ENCODE assay signal across 11 mouse cellular contexts in genomic region chr11:51551253-51551652, GRCm38 (mm10). TPM values are rescaled to one million over a fixed set of nuclear protein-coding genes. Genes with fewer than 3 reads are reported as not detected.
DNase-seq lines count a peak whose midpoint lies in the region; ATAC-seq lines count a peak whose summit lies in the region.
"Had no signal": no experiment of that assay in that cellular context is flagged by ENCODE, and none has a peak within 500 bp of the region (broad histone marks: within the 10 kb centered on the region; RNA-seq: fewer than 3 reads in every experiment).

No protein-coding gene starts in this region.

- peak overlapping the region; percentile 54; the same call in 1 of the 2 replicates for H3K27ac ChIP-seq in embryonic facial prominence, embryonic 12.5 days
- no peak overlapping the region for H3K27ac ChIP-seq in embryonic facial prominence, embryonic 10.5 days (replicated peaks)
- H3K27ac ChIP-seq in intestine, embryonic 16.5 days (ENCODE audit: low read length), result no peak overlapping the region
- H3K27ac ChIP-seq in lung, embryonic 16.5 days (ENCODE audit: low read length), result peak overlapping the region; percentile 65
- no peak overlapping the region for H3K27ac ChIP-seq in forebrain, embryonic 10.5 days
- H3K27ac ChIP-seq: forebrain, embryonic 13.5 days; neural tube, embryonic 12.5 days had no signal

- no peak overlapping the region for H3K9ac ChIP-seq in embryonic facial prominence, embryonic 12.5 days
- H3K9ac ChIP-seq in intestine, embryonic 16.5 days (ENCODE audit: low read depth, low read length), result no peak overlapping the region
- H3K9ac ChIP-seq in lung, embryonic 16.5 days (ENCODE audit: low read length), result peak overlapping the region; percentile 8; the same call in 1 of the 2 replicates
- H3K9ac ChIP-seq: forebrain, embryonic 13.5 days; neural tube, embryonic 12.5 days had no signal

- no peak overlapping the region for H3K4me2 ChIP-seq in embryonic facial prominence, embryonic 12.5 days (replicated peaks)
- H3K4me2 ChIP-seq in intestine, embryonic 16.5 days (ENCODE audit: low read depth, low read length), result no peak overlapping the region
- H3K4me2 ChIP-seq in lung, embryonic 16.5 days (ENCODE audit: low read depth, low read length), result no peak overlapping the region
- H3K4me2 ChIP-seq: forebrain, embryonic 13.5 days; neural tube, embryonic 12.5 days had no signal

- DNase-seq in embryonic facial prominence, embryonic 10.5 days (ENCODE audit: low spot score), result no peak
- DNase-seq in 416B (ENCODE audit: low read depth), result peak; percentile 88
- DNase-seq in gastrocnemius, adult 18-20 months (ENCODE audit: low spot score), result no peak
- no peak for DNase-seq in cerebellum, adult 9-10 months
- no peak for DNase-seq in forebrain, embryonic 10.5 days (ENCODE audit: extremely low spot score, low spot score)
- DNase-seq: layer of hippocampus, adult 9-11 months had no signal

- ATAC-seq in embryonic facial prominence, embryonic 12.5 days (ENCODE audit: insufficient number of reproducible peaks, insufficient read depth, low FRiP score, low TSS enrichment), result no peak
- ATAC-seq in intestine, embryonic 16.5 days, result peak; percentile 52; the same call in 1 of the 2 replicates
- ATAC-seq in lung, embryonic 16.5 days (ENCODE audit: low read depth), result peak; percentile 91
- ATAC-seq: forebrain, embryonic 13.5 days had no signal

- no peaks in the 10 kb centered on the region for H3K36me3 ChIP-seq in embryonic facial prominence, embryonic 12.5 days
- H3K36me3 ChIP-seq in embryonic facial prominence, embryonic 10.5 days (replicated peaks), result no peaks in the 10 kb centered on the region
- H3K36me3 ChIP-seq in intestine, embryonic 16.5 days (ENCODE audit: control insufficient read depth, insufficient read depth, low read length), result no peaks in the 10 kb centered on the region
- H3K36me3 ChIP-seq in lung, embryonic 16.5 days (ENCODE audit: control insufficient read depth, insufficient read depth, low read length), result no peaks in the 10 kb centered on the region
- H3K36me3 ChIP-seq in forebrain, embryonic 10.5 days (replicated peaks), result no peaks in the 10 kb centered on the region
- H3K36me3 ChIP-seq: neural tube, embryonic 12.5 days had no signal

- H3K4me1 ChIP-seq in embryonic facial prominence, embryonic 12.5 days, result peaks cover 8% of the 10 kb centered on the region
- H3K4me1 ChIP-seq in embryonic facial prominence, embryonic 10.5 days, result peaks cover 42% of the 10 kb centered on the region
- peaks cover 8% of the 10 kb centered on the region for H3K4me1 ChIP-seq in intestine, embryonic 16.5 days (ENCODE audit: control insufficient read depth, insufficient read depth, low read length)
- peaks cover 13% of the 10 kb centered on the region for H3K4me1 ChIP-seq in lung, embryonic 16.5 days (replicated peaks; ENCODE audit: control insufficient read depth, insufficient read depth, low read length)
- peaks cover 5% of the 10 kb centered on the region; the same call in 1 of the 2 replicates for H3K4me1 ChIP-seq in forebrain, embryonic 10.5 days

- no peaks in the 10 kb centered on the region for H3K27me3 ChIP-seq in embryonic facial prominence, embryonic 12.5 days
- H3K27me3 ChIP-seq in embryonic facial prominence, embryonic 10.5 days (replicated peaks; ENCODE audit: low read depth, poor library complexity, severe bottlenecking), result no peaks in the 10 kb centered on the region
- H3K27me3 ChIP-seq in intestine, embryonic 16.5 days (replicated peaks; ENCODE audit: control insufficient read depth, insufficient read depth, low read length), result no peaks in the 10 kb centered on the region
- H3K27me3 ChIP-seq in lung, embryonic 16.5 days (ENCODE audit: control insufficient read depth, insufficient read depth, low read depth, low read length), result no peaks in the 10 kb centered on the region
- H3K27me3 ChIP-seq in forebrain, embryonic 10.5 days (ENCODE audit: poor library complexity, severe bottlenecking), result no peaks in the 10 kb centered on the region
- H3K27me3 ChIP-seq: forebrain, embryonic 13.5 days; neural tube, embryonic 12.5 days had no signal

- WGBS in embryonic facial prominence, embryonic 12.5 days, result 55% methylated on average over 5 of the region's 5 CpGs
- 89% methylated on average over 5 of the region's 5 CpGs for WGBS in embryonic facial prominence, embryonic 10.5 days
- 43% methylated on average over 5 of the region's 5 CpGs for WGBS in intestine, embryonic 16.5 days
- WGBS in lung, embryonic 16.5 days, result 23% methylated on average over 5 of the region's 5 CpGs
- 92% methylated on average over 5 of the region's 5 CpGs for WGBS in forebrain, embryonic 10.5 days

- no peak overlapping the region for H3K4me3 ChIP-seq in embryonic facial prominence, embryonic 12.5 days
- H3K4me3 ChIP-seq in embryonic facial prominence, embryonic 10.5 days, result no peak overlapping the region
- no peak overlapping the region for H3K4me3 ChIP-seq in intestine, embryonic 16.5 days (ENCODE audit: low read length)
- no peak overlapping the region for H3K4me3 ChIP-seq in lung, embryonic 16.5 days (ENCODE audit: low read length)
- H3K4me3 ChIP-seq in forebrain, embryonic 10.5 days, result no peak overlapping the region
- H3K4me3 ChIP-seq: forebrain, embryonic 13.5 days; neural tube, embryonic 12.5 days had no signal

- H3K9me3 ChIP-seq in embryonic facial prominence, embryonic 12.5 days, result no peaks in the 10 kb centered on the region
- H3K9me3 ChIP-seq in embryonic facial prominence, embryonic 10.5 days, result no peaks in the 10 kb centered on the region
- no peaks in the 10 kb centered on the region for H3K9me3 ChIP-seq in intestine, embryonic 16.5 days (ENCODE audit: control insufficient read depth, low read length)
- no peaks in the 10 kb centered on the region for H3K9me3 ChIP-seq in lung, embryonic 16.5 days (ENCODE audit: control insufficient read depth, low read length)
- no peaks in the 10 kb centered on the region for H3K9me3 ChIP-seq in forebrain, embryonic 10.5 days
- H3K9me3 ChIP-seq: forebrain, embryonic 13.5 days; neural tube, embryonic 12.5 days had no signal

RNA-seq across cellular contexts. Expression of gene Phykpl, which starts 33.3 kb away (rescaled TPM):
- 17.4 and 17.5 TPM in 2 replicates for polyA plus RNA-seq in embryonic facial prominence, embryonic 12.5 days (2016; fragmentation: Nextera tagmentation; extraction: Ambion mirVana)
- 15.9 and 17.6 TPM in 2 replicates for polyA plus RNA-seq in embryonic facial prominence, embryonic 10.5 days (2016; fragmentation: Nextera tagmentation; extraction: Ambion mirVana)
- polyA plus RNA-seq in intestine, embryonic 16.5 days (2015; fragmentation: Nextera tagmentation; extraction: Ambion mirVana), result 20.5 and 20.9 TPM in 2 replicates
- polyA plus RNA-seq in lung, embryonic 16.5 days (2015; fragmentation: Nextera tagmentation; extraction: Ambion mirVana), result 17.6 and 18.9 TPM in 2 replicates
- 10 to 100 TPM; 10.9 to 11.9 TPM for total RNA-seq in gastrocnemius, adult 18-20 months (2021)
- 15.9 and 16.3 TPM in 2 replicates for polyA plus RNA-seq in forebrain, embryonic 10.5 days (2016; fragmentation: Nextera tagmentation; extraction: Ambion mirVana)

RNA-seq across cellular contexts. Expression of gene Hnrnpab, which starts 55.4 kb away (rescaled TPM):
- polyA plus RNA-seq in embryonic facial prominence, embryonic 12.5 days (2016; fragmentation: Nextera tagmentation; extraction: Ambion mirVana), result 714 and 750 TPM in 2 replicates
- polyA plus RNA-seq in embryonic facial prominence, embryonic 10.5 days (2016; fragmentation: Nextera tagmentation; extraction: Ambion mirVana), result 636 and 666 TPM in 2 replicates
- polyA plus RNA-seq in intestine, embryonic 16.5 days (2015; fragmentation: Nextera tagmentation; extraction: Ambion mirVana), result 261 and 264 TPM in 2 replicates
- 317 and 349 TPM in 2 replicates for polyA plus RNA-seq in lung, embryonic 16.5 days (2015; fragmentation: Nextera tagmentation; extraction: Ambion mirVana)
- total RNA-seq in gastrocnemius, adult 18-20 months (2021), result 100 to 1,000 TPM; 103 to 109 TPM
- polyA plus RNA-seq in forebrain, embryonic 10.5 days (2016; fragmentation: Nextera tagmentation; extraction: Ambion mirVana), result 597 and 634 TPM in 2 replicates

Comparison
In these comparisons a context has a peak if more than half of its experiments do, and no peak if none do; other contexts are left out.
1. H3K27ac ChIP-seq: peak in embryonic facial prominence, embryonic 12.5 days (single experiment) and lung, embryonic 16.5 days (single experiment); none in embryonic facial prominence, embryonic 10.5 days (single experiment), intestine, embryonic 16.5 days (single experiment) and forebrain, embryonic 10.5 days (single experiment).